Mouse (Mus musculus): ENCODE measurements around the gene Thg1l. TPM values are rescaled to one million over a fixed set of nuclear protein-coding genes. Genes with fewer than 3 reads are reported as not detected.

Thg1l gene
- total RNA-seq, 2 experiments from 2014 or later = 20.2 to 24.5 TPM

DNA sequence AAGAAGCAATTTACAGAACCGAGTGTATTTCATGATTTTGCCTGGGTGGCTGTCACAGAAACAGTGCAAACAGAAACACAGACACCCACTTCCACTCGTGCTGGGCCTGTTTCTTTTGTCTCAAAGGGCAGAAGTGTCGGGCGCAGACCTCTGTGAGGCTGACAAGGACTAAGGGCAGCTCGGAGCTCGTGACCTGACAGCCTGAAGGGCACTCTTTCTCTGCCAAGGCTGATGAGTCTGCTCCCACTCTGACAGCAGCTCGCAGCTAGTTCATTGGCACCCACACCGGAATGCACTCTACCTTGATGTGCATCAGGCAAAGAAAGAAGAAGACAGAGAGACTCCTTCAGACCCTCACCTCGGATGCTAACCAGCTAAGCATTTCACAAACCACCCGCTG lies 25.8 kb downstream of the Thg1l start:
- ATAC-seq (replicated peaks; ENCODE audit: poor library complexity) = no peak

DNA sequence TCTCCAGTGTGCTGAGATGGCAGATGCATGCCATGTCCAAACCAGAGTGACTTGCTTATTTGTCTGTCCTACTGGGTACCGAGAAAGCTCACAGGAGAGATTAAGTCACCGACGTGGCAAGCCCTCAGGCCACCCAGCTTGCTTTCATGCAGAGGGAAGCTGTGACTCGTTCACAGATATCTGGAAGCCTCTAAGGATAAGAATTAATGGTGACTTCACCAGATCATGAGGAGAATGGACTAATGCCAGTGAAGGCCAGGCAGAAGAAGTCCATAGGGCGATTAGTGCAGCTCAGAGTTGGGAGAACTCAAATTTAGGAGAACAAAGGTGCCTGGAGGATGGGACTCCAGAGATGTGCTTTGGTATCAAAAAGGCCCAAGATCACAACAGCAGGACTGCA lies 27.8 kb downstream of the Thg1l start:
- ATAC-seq (replicated peaks; ENCODE audit: poor library complexity) = no peak

- peak; percentile 97 for ATAC-seq (replicated peaks; ENCODE audit: poor library complexity)
Observed at GRCm38 (mm10) chr11:45926640-45927082, 28.6 kb downstream of the Thg1l start.

GRCm38 (mm10) chr11:45925436-45925835 lies 29.9 kb downstream of the Thg1l start:
- no peak for ATAC-seq (replicated peaks; ENCODE audit: poor library complexity)

- ATAC-seq (replicated peaks; ENCODE audit: poor library complexity) = no peak
Observed at GRCm38 (mm10) chr11:45921480-45921898, 33.8 kb downstream of the Thg1l start.

- ATAC-seq (replicated peaks; ENCODE audit: poor library complexity) = no peak
Observed at GRCm38 (mm10) chr11:45921026-45921425, 34.3 kb downstream of the Thg1l start.

DNA sequence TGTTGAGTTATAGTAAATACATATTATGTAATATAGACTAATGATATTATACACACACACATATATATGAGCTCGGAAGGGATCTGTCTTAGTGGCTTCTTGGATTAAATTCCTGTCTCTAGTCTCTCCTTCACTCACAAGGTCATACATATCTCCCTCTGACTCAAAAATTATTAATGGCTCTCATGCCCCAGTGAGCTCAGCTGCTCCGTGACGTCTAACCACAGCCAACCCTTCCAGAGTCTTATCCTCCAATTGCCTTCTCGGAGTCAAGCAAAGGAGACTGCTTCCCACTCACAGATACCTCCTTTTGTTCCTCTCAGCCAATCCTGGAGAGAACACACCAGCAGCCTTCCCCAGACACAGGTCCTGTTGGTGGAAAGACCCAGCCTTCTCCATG lies 36.5 kb downstream of the Thg1l start:
- no peak for ATAC-seq (replicated peaks; ENCODE audit: poor library complexity)

- ATAC-seq (replicated peaks; ENCODE audit: poor library complexity) = no peak
Observed at GRCm38 (mm10) chr11:45918018-45918417, 37.3 kb downstream of the Thg1l start.

- ATAC-seq (replicated peaks; ENCODE audit: poor library complexity) = no peak
Observed at GRCm38 (mm10) chr11:45916196-45916595, 39.1 kb downstream of the Thg1l start.

- no peak for ATAC-seq (replicated peaks; ENCODE audit: poor library complexity)
Observed at GRCm38 (mm10) chr11:45910701-45911100, 44.6 kb downstream of the Thg1l start.

DNA sequence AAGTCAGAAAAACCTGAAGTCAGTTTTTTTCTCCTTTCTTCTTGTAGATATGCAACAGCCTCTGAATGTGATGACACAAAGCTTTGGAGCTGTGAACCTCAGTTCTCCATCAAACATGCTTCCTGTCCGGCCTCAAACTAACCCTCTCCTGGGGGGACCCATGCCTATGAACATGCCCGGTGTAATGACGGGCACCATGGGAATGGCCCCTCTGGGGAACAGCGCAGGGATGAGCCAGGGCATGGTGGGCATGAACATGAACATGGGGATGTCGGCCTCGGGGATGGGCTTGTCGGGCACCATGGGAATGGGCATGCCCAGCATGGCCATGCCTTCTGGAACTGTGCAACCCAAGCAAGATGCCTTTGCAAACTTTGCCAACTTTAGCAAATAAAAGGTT lies 46.4 kb downstream of the Thg1l start:
- ATAC-seq (replicated peaks; ENCODE audit: poor library complexity) = no peak

- no peak for ATAC-seq (replicated peaks; ENCODE audit: poor library complexity)
Observed at GRCm38 (mm10) chr11:45908070-45908469, 47.2 kb downstream of the Thg1l start.

DNA sequence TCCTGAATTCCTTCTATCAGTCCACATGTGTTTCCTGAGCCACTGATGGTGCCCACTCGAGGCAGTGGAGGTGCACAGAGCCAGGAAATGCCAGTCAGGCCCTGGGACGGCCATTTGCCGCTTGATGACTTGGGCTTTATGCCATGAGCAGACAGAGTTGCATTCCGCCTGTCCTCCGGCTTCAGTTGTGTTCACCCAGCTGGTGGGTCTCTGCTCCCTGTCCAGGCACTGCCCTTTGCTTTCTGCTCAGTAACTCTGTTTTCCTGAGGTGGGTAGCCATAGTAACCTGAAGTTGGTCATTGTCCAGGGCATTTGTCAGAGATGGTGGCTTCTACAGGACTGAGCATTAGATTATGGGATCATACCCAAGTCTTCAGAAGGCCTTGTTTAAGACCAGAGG lies 48.0 kb downstream of the Thg1l start:
- no peak for ATAC-seq (replicated peaks; ENCODE audit: poor library complexity)

- ATAC-seq (replicated peaks; ENCODE audit: poor library complexity) = peak; percentile 93
Observed at GRCm38 (mm10) chr11:45906109-45906786, 49.0 kb downstream of the Thg1l start.

GRCm38 (mm10) chr11:45900233-45901015 lies 54.9 kb downstream of the Thg1l start:
- no peak for ATAC-seq (replicated peaks; ENCODE audit: poor library complexity)

DNA sequence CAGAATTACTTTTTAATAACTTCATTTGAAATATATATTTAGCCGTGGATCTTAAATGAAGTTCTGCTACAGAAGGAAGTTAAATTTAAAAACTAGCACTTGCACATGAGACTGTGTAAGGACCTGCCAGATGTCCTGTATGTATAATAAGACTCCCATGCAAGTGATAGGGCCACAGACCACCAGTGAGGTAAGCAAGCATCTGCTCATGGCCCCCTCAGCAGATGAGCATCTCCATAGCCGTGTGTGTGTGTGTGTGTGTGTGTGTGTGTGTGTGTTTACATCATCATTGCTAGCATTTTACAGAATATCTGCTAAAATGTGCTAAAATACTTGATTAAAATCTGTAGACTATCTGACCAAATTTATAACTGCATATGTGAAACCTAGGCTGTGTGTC lies 57.9 kb downstream of the Thg1l start:
- no peak for ATAC-seq (replicated peaks; ENCODE audit: poor library complexity)

Other genes starting within 250 kb of the Thg1l start
- 130 and 133 TPM in 2 replicates for gene Clint1, start 103.4 kb downstream of the Thg1l start, total RNA-seq (2015)
- 133 and 160 TPM in 2 replicates for gene Clint1, start 103.4 kb downstream of the Thg1l start, total RNA-seq (2017)
- gene Lsm11, start 10.6 kb downstream of the Thg1l start, total RNA-seq (2015) = 5.2 and 6.3 TPM in 2 replicates
- gene Lsm11, start 10.6 kb downstream of the Thg1l start, total RNA-seq (2017) = 3.1 and 4.2 TPM in 2 replicates
- not detected in 2 replicates for gene Sox30, start 24.8 kb upstream of the Thg1l start, total RNA-seq (2015)
- not detected in 2 replicates for gene Sox30, start 24.8 kb upstream of the Thg1l start, total RNA-seq (2017)
- 18.5 and 19.4 TPM in 2 replicates for gene Gm12166, start 96.8 kb upstream of the Thg1l start, total RNA-seq (2015)
- gene Gm12166, start 96.8 kb upstream of the Thg1l start, total RNA-seq (2017) = 13.0 and 26.7 TPM in 2 replicates
- gene Adam19, start 100.5 kb upstream of the Thg1l start, total RNA-seq (2015) = 0.49 and 0.76 TPM in 2 replicates
- gene Adam19, start 100.5 kb upstream of the Thg1l start, total RNA-seq (2017) = 0.46 and 0.64 TPM in 2 replicates
- gene Nipal4, start 211.0 kb upstream of the Thg1l start, total RNA-seq (2015) = not detected in 2 replicates
- gene Nipal4, start 211.0 kb upstream of the Thg1l start, total RNA-seq (2017) = not detected in 2 replicates

All from megakaryocyte progenitor cell, adult 5-6 weeks (primary cell).